Mouse (Mus musculus): Measurements from ENCODE around the gene Wnk3. TPM values are rescaled to one million over a fixed set of nuclear protein-coding genes. Genes with fewer than 3 reads are reported as not detected.
"Not testable (repeated sequence)": the region's sequence is repeated elsewhere in the genome, so short reads cannot be mapped to it uniquely, and the experiment has no call there.

Wnk3 gene
- 10 to 100 TPM; 45.5 to 51.5 TPM for total RNA-seq (2021)
- long read RNA-seq, experiment 1, partial matches to known transcripts, result 1 of 6 reads
- long read RNA-seq, experiment 1, other reads (novel, unspliced or antisense), result 5 of 6 reads
- long read RNA-seq, experiment 2, partial matches to known transcripts, result 0 of 1 reads
- long read RNA-seq, experiment 2, other reads (novel, unspliced or antisense), result 1 of 1 reads

DNA sequence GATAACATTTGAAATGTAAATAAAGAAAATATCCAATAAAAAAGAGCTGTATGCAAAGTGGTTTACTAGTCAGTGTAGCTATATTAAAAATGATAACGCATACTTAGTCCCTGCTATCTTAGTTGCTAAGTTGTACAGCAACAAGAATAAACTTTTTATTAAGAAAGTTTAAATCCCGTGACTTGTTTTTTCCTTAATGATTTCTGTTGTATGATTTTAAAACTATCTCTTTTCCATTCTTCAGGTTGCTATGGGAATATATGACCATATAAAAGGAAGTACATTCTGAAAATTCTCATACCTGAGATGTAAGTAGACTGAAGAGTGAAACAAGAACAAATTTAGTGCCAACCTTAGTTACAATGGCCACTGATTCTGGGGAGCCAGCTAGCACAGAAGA, at the start of gene Wnk3:
Gene Wnk3, plus strand, starts transcription at position 301 of the 400 bp plus-strand sequence.
- DNase-seq (ENCODE audit: low spot score in 2 of 2), result no peak

DNA sequence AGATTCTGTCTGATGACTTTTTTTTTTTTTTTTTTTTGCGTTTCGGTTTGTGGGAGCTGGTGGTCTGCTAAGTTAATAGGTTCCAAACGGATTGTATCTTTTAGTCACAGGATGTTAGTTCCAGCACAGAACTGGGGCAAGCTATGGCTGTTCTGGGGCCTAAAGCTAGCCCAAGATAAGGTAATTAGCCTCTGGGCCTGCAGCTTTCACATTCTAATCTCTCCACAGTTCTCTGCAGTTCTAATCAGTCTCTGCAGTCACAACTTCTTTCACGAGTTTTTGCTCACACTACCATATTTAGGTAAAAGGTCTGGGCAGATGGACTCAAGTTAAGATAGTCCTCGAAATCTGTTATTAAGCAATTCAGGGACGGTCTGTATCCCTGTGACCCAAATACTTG, 39.5 kb upstream of the Wnk3 start:
- no peak for DNase-seq (ENCODE audit: low spot score in 2 of 2)

- DNase-seq (ENCODE audit: low spot score in 2 of 2), result peak; percentile 38 to 46
Measured at GRCm38 (mm10) chrX:151168438-151169131, 29.3 kb upstream of the Wnk3 start.

GRCm38 (mm10) chrX:151169261-151169961, 28.5 kb upstream of the Wnk3 start:
- DNase-seq (ENCODE audit: low spot score in 2 of 2), result peak; percentile 41 to 61

DNA sequence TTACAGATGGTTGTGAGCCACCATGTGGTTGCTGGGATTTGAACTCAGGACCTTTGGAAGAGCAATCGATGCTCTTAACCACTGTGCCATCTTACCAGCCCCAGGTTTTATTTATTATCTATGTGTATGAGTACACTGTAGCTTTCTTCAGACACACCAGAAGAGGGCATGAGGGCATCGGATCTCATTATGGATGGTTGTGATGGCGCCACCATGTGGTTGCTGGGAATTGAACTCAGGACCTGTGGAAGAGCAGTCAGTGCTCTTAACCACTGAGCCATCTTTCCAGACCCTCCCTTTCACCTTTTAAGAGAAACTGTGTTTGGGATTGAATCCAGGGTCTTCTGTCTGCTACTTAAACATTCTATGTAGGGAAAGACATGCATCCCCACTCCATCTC, 24.7 kb upstream of the Wnk3 start:
- not testable (repeated sequence) for DNase-seq (ENCODE audit: low spot score in 2 of 2)

DNA sequence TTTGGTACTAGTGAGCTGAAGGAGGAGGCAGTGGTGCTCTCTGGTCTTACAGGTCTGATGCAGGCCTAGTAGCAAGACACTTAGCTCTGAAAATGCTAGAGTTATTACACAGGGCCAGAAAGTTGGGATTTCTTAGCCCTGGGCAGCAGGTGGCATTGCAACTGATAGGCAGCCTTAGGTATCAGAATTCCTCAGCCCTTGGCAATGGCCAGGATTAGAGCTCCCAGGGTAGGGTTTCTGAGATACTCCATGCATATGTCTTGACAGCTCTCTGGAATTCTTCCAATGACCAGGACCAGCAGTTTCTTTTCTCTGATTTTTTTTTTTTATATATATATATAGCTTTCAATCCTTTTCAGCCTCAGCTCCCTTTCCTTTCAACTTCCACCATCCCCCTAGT, 100.5 kb downstream of the Wnk3 start:
- no peak for DNase-seq (ENCODE audit: low spot score in 2 of 2)

GRCm38 (mm10) chrX:151313732-151314131, 115.9 kb downstream of the Wnk3 start:
- no peak for DNase-seq (ENCODE audit: low spot score in 2 of 2)

DNA sequence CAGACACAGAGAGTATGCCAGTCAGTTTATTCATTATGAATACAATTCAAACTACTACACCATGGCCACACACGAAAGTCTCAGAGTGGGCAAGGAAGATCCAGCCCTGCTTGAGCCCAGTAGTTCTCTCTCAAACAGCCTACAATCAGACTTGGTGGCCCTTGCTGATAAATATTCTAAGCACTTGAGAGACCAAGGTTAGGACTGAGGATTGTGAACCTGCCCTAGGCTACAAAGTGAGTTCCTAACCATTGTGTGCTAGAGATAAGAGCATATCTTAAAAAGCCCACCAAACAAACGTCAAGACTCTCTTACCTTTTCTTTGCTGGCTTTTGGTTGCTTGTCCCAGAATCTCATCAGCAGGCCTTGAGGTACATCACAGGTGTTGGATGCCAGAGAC, 135.7 kb downstream of the Wnk3 start:
- no peak for DNase-seq (ENCODE audit: low spot score in 2 of 2)

DNA sequence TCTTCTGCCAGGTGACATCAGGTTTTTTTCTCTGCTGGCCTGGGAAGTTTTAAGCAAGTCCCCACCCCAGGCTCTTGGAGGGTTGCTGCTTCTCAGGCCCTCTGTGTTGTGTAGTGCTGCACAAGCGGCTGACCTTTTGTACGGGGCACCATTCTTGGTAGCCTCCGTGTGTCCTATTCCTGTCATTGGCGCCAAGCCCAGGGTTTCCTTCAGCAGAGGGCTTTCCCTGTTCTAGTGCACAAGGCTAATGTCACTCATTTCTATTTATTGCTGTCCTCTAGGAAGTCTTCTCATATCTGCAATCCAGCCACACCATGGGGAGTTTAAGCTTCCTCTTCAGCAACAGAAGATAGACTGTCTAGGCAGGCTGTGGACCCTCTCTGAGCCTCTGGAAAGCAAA, 139.9 kb downstream of the Wnk3 start:
- DNase-seq (ENCODE audit: low spot score in 2 of 2), result no peak

- DNase-seq (ENCODE audit: low spot score in 2 of 2), result peak; percentile 78 to 84
Measured at GRCm38 (mm10) chrX:151343761-151344500, 146.1 kb downstream of the Wnk3 start, which contains the start of gene Fam120c. Gene Fam120c, plus strand, starts transcription at chrX:151344175.

DNA sequence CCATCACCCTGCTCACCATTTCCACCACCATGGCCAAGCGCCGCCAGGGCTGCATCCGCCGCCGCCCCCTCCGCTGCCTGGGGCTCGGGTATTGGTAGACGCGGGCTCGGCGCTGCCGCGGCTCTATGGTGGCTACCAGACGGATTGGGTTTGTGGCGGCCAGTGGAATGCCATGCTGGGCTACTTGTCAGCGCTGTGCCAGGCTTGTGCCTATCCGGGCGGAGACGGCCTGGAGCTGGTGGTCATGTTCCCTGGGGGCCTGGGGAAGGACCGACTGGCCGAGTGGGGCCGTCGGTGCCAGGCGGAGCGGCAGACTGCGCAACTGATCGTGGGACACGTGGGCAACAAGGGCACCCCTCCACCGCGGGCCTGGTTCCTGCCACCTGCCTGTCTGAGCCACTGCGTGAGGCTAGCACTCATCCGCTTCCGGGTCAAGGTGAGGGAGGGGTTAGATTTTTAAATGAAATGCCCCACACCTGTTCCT, 146.7 kb downstream of the Wnk3 start:
- peak; percentile 31 to 37 for DNase-seq (ENCODE audit: low spot score in 2 of 2)

- DNase-seq (ENCODE audit: low spot score in 2 of 2), result no peak
Measured at GRCm38 (mm10) chrX:151345333-151346125, 147.7 kb downstream of the Wnk3 start.

GRCm38 (mm10) chrX:151347278-151347677, 149.4 kb downstream of the Wnk3 start:
- no peak for DNase-seq (ENCODE audit: low spot score in 2 of 2)

DNA sequence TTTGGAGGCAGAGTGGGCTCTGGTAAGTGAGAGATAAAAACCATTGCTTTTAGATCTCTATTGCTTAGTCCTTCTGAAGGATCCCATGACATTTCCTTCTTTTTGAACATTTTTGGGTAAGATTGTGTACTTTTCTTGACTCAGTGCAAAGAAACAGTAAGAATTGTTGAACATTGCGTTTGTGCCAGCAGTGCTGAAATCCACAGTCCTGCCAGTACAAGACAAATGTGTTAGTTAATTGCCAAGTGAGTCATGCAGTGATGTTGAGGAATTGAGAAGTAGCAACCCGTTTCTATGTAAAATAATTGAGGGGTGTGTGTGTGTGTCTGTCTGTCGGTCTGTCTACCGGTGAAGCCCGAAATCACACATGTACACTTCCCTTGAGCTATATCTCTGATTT, 151.4 kb downstream of the Wnk3 start:
- peak in 1 of 2 experiments; percentile 2 for DNase-seq (ENCODE audit: low spot score in 2 of 2)

Other genes with a start within 250 kb of the Wnk3 start
- gene Gnl3l, start 180.8 kb upstream of the Wnk3 start, total RNA-seq (2021), result 100 to 1,000 TPM; 210 to 212 TPM
- gene Fgd1, start 151.9 kb upstream of the Wnk3 start, total RNA-seq (2021), result 10 to 100 TPM; 19.5 to 20.4 TPM
- gene Tsr2, start 101.5 kb upstream of the Wnk3 start, total RNA-seq (2021), result 10 to 100 TPM; 91.1 to 91.7 TPM
- gene Fam120c, start 146.1 kb downstream of the Wnk3 start, total RNA-seq (2021), result 10 to 100 TPM; 42.5 to 44.1 TPM

Measured in left cerebral cortex, adult 18-20 months (tissue).